Mouse (Mus musculus) liver, adult 2 months (tissue): Measurements from ENCODE around the gene Cttnbp2nl. TPM values are rescaled to one million over a fixed set of nuclear protein-coding genes. Genes with fewer than 3 reads are reported as not detected.

Source experiments
- DNase-seq: peaks from one replicate; pipeline ENCODE4 v3.0.0-alpha.2; 2011; ENCODE audit warnings: low read depth, low spot score; ENCODE audit errors: extremely low read depth
- H3K27ac ChIP-seq: fragments of 200-500 bp; replicated peaks from 2 replicates; pipeline ENCODE4 v1.5.1; 2012; ENCODE audit warnings: low read depth, mild to moderate bottlenecking, control low read depth, inconsistent platforms, low read length; ENCODE audit not compliant: insufficient read depth
- H3K27me3 ChIP-seq: fragments of 200-500 bp; 2 replicates; pipeline ENCODE4 v1.6.1; 2012; ENCODE audit warnings: mild to moderate bottlenecking, moderate library complexity, low read length, inconsistent platforms; ENCODE audit not compliant: control insufficient read depth, insufficient read depth
- H3K36me3 ChIP-seq: fragments of 200-500 bp; 2 replicates; pipeline ENCODE4 v1.6.1; 2012; ENCODE audit warnings: low read length, inconsistent platforms; ENCODE audit not compliant: control insufficient read depth, insufficient read depth
- H3K4me1 ChIP-seq: fragments of 200-500 bp; 2 replicates; pipeline ENCODE4 v1.6.1; 2011; ENCODE audit warnings: low read length; ENCODE audit not compliant: control insufficient read depth, insufficient read depth
- H3K4me3 ChIP-seq: fragments of 200-500 bp; 2 replicates; pipeline ENCODE4 v1.5.1; 2011; ENCODE audit warnings: low read depth, mild to moderate bottlenecking, control low read depth, low read length, moderate library complexity; ENCODE audit not compliant: insufficient read depth
- H3K79me2 ChIP-seq: fragments of 200-500 bp; 2 replicates; pipeline ENCODE4 v1.6.1; 2012; ENCODE audit warnings: inconsistent platforms, mild to moderate bottlenecking, low read length, moderate library complexity; ENCODE audit not compliant: control insufficient read depth, insufficient read depth
- H3K9ac ChIP-seq: fragments of 200-500 bp; 2 replicates; pipeline ENCODE4 v1.6.1; 2012; ENCODE audit warnings: low read depth, mild to moderate bottlenecking, control low read depth, inconsistent platforms, low read length
- CTCF ChIP-seq: fragments of 200-500 bp; IDR thresholded peaks from 2 replicates; pipeline ENCODE4 v1.5.1; 2011; ENCODE audit warnings: low read depth, low read length, control low read depth
- POLR2A ChIP-seq: fragments of 200-500 bp; IDR thresholded peaks from 2 replicates; pipeline ENCODE4 v1.6.1; 2011; ENCODE audit warnings: low read length, control low read depth; ENCODE audit not compliant: insufficient read depth; ENCODE audit errors: extremely low read depth
- WGBS: fragments of 180-500 bp; shearing (Covaris S2); methylation state at CpG from one replicate; pipeline ENCODE4 v1.1.7; 2018; 5-methylcytosine and 5-hydroxymethylcytosine counted together
- polyA plus RNA-seq: library from polyadenylated mRNA; depleted of rRNA; stranded (reverse); fragments of >200 nt; gene quantifications from 2 replicates; pipeline ENCODE4 v1.2.3, GENCODE M21; 2012
- total RNA-seq: library from RNA; depleted of rRNA; stranded (reverse); fragments of >200 nt; gene quantifications from 2 replicates; pipeline ENCODE4 v1.2.3, GENCODE M21; 2014

Cttnbp2nl gene
- total and polyA plus RNA-seq, 2 experiments, result 0.54 to 1.8 TPM

DNA sequence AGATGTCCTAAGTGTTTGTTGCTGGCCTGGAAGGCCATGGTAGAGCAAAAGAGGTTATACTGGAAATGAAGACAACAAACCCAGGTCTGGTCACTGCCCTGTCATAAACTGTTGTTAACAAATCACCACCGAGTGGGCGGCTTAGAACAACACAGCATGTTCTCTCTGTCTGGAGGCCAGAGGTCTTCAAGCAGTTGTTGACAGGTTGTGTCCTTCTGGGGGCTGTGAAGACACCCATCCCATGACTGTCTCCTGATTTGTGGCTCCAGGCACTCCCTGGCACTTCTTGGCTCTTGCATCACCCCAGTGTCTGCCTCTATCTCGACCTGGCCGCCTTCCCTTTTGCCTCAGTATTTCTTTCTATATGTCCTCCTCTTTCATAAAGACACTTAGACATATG, 2.7 kb upstream of the Cttnbp2nl start:
- WGBS, result 54% methylated on average over 4 of the region's 4 CpGs
- no peak overlapping the region for H3K9ac ChIP-seq
- H3K79me2 ChIP-seq, result peaks cover 5% of the 10 kb centered on the region; the same call in 1 of the 2 replicates
- H3K27me3 ChIP-seq, result 0 out of 2 replicates have a peak, but pooled peaks cover 1% of the 10 kb centered on the region
- H3K4me1 ChIP-seq, result peaks cover 2% of the 10 kb centered on the region; the same call in 1 of the 2 replicates
- no peak for TF ChIP-seq CTCF
- no peak for TF ChIP-seq POLR2A
- H3K4me3 ChIP-seq, result no peak overlapping the region
- no peak overlapping the region for H3K27ac ChIP-seq
- no peaks in the 10 kb centered on the region for H3K36me3 ChIP-seq
- DNase-seq, result no peak

DNA sequence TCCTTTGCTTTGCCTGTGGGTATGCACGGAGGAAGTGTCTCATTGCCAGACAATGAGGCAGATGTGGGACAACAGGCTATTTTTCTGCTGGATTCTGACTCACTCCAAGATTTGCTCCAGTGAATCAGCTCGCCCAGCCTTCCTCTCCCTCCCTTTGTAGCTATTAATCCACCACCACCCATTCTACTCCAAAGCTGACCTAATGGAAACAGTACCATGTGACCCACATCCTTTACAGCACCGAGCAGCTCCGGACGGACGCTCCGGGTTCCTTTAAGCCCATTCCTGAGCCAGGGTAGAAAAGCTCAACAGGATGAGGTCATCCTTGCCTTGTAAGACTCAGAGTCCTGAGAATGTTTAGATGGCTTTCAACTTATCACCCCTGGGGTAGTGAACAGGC, 2.0 kb upstream of the Cttnbp2nl start:
- peak overlapping the region; percentile 79; the same call in 1 of the 2 replicates for H3K27ac ChIP-seq
- no peak overlapping the region for H3K9ac ChIP-seq
- no peak overlapping the region for H3K4me3 ChIP-seq
- TF ChIP-seq CTCF (no peak), POLR2A (no peak)
- DNase-seq, result peak; percentile 33
- no peaks in the 10 kb centered on the region for H3K36me3 ChIP-seq
- H3K27me3 ChIP-seq, result no peaks in the 10 kb centered on the region
- H3K79me2 ChIP-seq, result peaks cover 7% of the 10 kb centered on the region; the same call in 1 of the 2 replicates
- peaks cover 4% of the 10 kb centered on the region; the same call in 1 of the 2 replicates for H3K4me1 ChIP-seq
- WGBS, result 70% methylated on average over 7 of the region's 7 CpGs

DNA sequence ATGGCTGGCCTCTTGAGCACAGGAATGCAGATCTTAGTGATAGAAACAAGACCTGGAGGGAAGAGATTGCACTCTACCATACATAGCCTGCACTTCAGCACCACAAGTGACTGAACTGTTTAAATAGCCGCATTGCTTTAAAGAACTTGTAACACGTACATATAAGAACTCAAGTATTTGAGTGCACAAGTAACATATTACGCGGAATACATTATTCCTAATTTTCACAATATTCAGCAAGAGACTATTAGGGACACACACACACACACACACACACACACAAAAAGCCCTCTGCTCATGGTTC, 704 bp upstream of the Cttnbp2nl start:
- no peaks in the 10 kb centered on the region for H3K36me3 ChIP-seq
- DNase-seq, result no peak
- H3K79me2 ChIP-seq, result peaks cover 7% of the 10 kb centered on the region; the same call in 1 of the 2 replicates
- 77% methylated on average over 4 of the region's 4 CpGs for WGBS
- peak overlapping the region; percentile 55; the same call in 1 of the 2 replicates for H3K4me3 ChIP-seq
- H3K27me3 ChIP-seq, result no peaks in the 10 kb centered on the region
- H3K4me1 ChIP-seq, result peaks cover 4% of the 10 kb centered on the region; the same call in 1 of the 2 replicates
- TF ChIP-seq CTCF (no peak), POLR2A (no peak)
- peak overlapping the region; percentile 60 for H3K9ac ChIP-seq
- H3K27ac ChIP-seq, result no peak overlapping the region

DNA sequence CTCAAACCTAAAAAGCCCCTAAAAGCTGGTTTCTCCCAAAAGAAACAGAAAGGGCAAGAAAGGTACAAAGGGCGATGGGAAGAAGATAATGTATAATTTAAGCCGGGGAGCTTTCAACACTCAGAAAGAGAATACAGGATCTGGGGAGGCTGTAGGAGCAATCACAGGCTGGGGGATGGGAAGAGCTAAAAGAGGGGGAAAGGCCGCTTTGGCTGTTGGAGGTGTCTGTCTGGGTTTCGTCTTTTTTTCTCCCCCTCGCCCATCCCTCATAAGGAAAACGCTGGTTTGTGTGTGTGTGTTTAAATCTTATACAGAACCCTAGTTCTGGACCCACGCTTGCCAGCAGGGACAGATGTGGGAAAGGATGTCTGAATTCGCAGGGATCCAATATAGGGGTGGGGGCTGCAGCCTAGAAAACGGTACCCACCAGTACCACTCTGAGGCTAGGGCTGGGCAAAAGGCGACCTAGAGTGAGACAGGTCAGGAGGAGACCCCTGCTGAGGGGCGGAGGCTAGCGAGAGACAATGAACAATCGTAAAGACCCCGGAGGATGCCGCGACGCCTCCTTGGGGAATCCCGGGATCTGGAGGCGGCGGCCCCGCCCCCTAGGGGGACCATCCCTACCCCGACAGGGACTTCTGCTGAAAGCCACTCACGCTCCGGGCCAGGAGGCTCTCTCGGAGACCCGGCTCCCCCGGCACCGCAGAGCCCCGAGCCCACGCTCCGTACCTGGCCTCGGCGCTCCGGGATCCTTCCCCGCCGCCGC, 592 bp downstream of the Cttnbp2nl start:
- Histone ChIP-seq H3K4me1 (peaks cover 4% of the 10 kb centered on the region; the same call in 1 of the 2 replicates), H3K4me3 (peak overlapping the region; percentile 93), H3K79me2 (peaks cover 11% of the 10 kb centered on the region; the same call in 1 of the 2 replicates), H3K9ac (peak overlapping the region; percentile 78), H3K36me3 (no peaks in the 10 kb centered on the region), H3K27me3 (no peaks in the 10 kb centered on the region), H3K27ac (peak overlapping the region; percentile 55)
- DNase-seq, result no peak
- TF ChIP-seq POLR2A (no peak), CTCF (no peak)
- under 1% methylated on average over 37 of the region's 37 CpGs for WGBS

DNA sequence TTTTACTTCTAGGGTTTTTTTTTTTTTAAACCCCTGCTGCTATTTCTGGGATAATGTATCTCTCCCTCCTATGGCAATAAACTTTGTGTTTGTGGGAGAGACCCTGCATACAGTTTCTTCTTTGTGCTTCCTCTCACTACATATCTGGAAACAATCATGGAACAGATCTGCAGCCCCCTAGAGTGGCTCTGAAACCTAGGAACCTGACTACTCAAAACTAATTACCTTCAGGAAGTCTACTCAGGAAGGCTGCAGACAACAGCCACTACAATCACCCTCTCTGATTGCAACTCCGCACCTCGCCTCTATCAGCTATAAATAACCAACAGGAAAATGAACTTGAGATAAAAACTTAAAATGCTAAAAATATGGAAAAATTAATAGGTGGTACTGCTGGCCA, 1.8 kb downstream of the Cttnbp2nl start:
- no peak for DNase-seq
- no peak overlapping the region for H3K4me3 ChIP-seq
- TF ChIP-seq CTCF, result no peak
- TF ChIP-seq POLR2A, result no peak
- H3K9ac ChIP-seq, result no peak overlapping the region
- H3K79me2 ChIP-seq, result peaks cover 11% of the 10 kb centered on the region; the same call in 1 of the 2 replicates
- no peaks in the 10 kb centered on the region for H3K27me3 ChIP-seq
- peaks cover 4% of the 10 kb centered on the region; the same call in 1 of the 2 replicates for H3K4me1 ChIP-seq
- no peak overlapping the region for H3K27ac ChIP-seq
- no peaks in the 10 kb centered on the region for H3K36me3 ChIP-seq
- 71% methylated on average over 2 of the region's 2 CpGs for WGBS

DNA sequence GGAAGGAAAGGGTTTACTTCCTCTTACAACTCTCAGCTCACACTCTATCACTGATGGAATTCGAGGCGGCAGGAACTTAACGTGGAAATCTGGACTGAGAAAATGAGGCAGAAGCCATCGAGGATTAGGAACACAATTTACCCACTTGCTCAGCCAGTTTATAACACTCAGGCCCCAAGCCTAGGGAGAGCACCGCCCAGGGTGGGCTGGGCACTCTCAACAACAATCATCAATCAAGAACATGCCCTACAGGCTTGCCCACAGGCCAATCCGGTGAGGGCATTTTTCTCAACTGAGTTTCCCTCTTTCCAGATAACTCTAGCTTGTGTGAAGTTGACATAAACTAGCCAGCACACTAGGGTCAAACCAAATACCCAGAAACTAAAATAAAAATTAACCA, 3.1 kb downstream of the Cttnbp2nl start:
- Histone ChIP-seq H3K4me1 (peaks cover 4% of the 10 kb centered on the region; the same call in 1 of the 2 replicates), H3K27ac (no peak overlapping the region), H3K9ac (no peak overlapping the region), H3K36me3 (no peaks in the 10 kb centered on the region), H3K4me3 (no peak overlapping the region), H3K79me2 (peaks cover 11% of the 10 kb centered on the region; the same call in 1 of the 2 replicates), H3K27me3 (no peaks in the 10 kb centered on the region)
- TF ChIP-seq CTCF (no peak), POLR2A (no peak)
- WGBS, result 76% methylated on average over 6 of the region's 6 CpGs
- no peak for DNase-seq
